Mouse (Mus musculus) macrophage (primary cell): ENCODE results near the gene Spata2. TPM values are rescaled to one million over a fixed set of nuclear protein-coding genes. Genes with fewer than 3 reads are reported as not detected.

Experiments used
- H3K27ac ChIP-seq: fragments of 350-480 bp; formaldehyde crosslinking; 2 replicates; pipeline ENCODE4 v1.9.0; 2021
- H3K36me3 ChIP-seq: fragments of 350-480 bp; formaldehyde crosslinking; 2 replicates; pipeline ENCODE4 v1.9.0; 2021; ENCODE audit errors: inconsistent target
- H3K4me3 ChIP-seq: fragments of 350-480 bp; formaldehyde crosslinking; 2 replicates; pipeline ENCODE4 v1.9.0; 2021; ENCODE audit errors: inconsistent target
- H3K79me2 ChIP-seq: fragments of 350-480 bp; formaldehyde crosslinking; 2 replicates; pipeline ENCODE4 v1.9.0; 2021; ENCODE audit errors: inconsistent target
- WGBS: methylation state at CpG from one replicate; pipeline ENCODE4 v1.1.7; 2026; ENCODE audit warnings: inconsistent platforms; ENCODE audit not compliant: missing documents; 5-methylcytosine and 5-hydroxymethylcytosine counted together
- polyA plus RNA-seq: library from polyadenylated mRNA; stranded (reverse); fragments of 250-400 nt; gene quantifications from 3 replicates; pipeline ENCODE4 v1.2.4, GENCODE M21; 2018; ENCODE audit warnings: inconsistent platforms

Gene Spata2
- polyA plus RNA-seq, 1 experiment from 2014 or later = 11.7 TPM

GRCm38 (mm10) chr2:167431418-167431776 is 61.3 kb downstream of the Spata2 start:
- H3K27ac ChIP-seq = no peak overlapping the region
- H3K79me2 ChIP-seq = no peaks in the 10 kb centered on the region; the same call in 1 of the 2 replicates
- no peak overlapping the region for H3K4me3 ChIP-seq
- H3K36me3 ChIP-seq = peaks cover 55% of the 10 kb centered on the region
- WGBS = 90% methylated on average over 7 of the region's 7 CpGs

Other genes starting within 250 kb of the Spata2 start
- 64.6 to 115 TPM (median 81.1 TPM) in 3 replicates for gene B4galt5, start 143.7 kb downstream of the Spata2 start, polyA plus RNA-seq
- gene Slc9a8, start 71.2 kb downstream of the Spata2 start, polyA plus RNA-seq = 16.4 to 30.0 TPM (median 19.1 TPM) in 3 replicates
- 48.9 to 118 TPM (median 85.7 TPM) in 3 replicates for gene Rnf114, start 242 bp downstream of the Spata2 start, polyA plus RNA-seq
- gene Snai1, start 45.3 kb upstream of the Spata2 start, polyA plus RNA-seq = not detected in 3 replicates
- gene Ube2v1, start 139.2 kb upstream of the Spata2 start, polyA plus RNA-seq = 152 to 209 TPM (median 172 TPM) in 3 replicates
- gene Gm20431, start 168.6 kb upstream of the Spata2 start, polyA plus RNA-seq = not detected in 3 replicates
- gene Cebpb, start 196.0 kb upstream of the Spata2 start, polyA plus RNA-seq = 4.8 to 33.5 TPM (median 23.5 TPM) in 3 replicates
- gene Tmem189, start 196.9 kb upstream of the Spata2 start, polyA plus RNA-seq = 165 to 276 TPM (median 174 TPM) in 3 replicates